Mouse (Mus musculus) heart, embryonic 14.5 days (tissue): Measurements from ENCODE around the gene Hectd3. TPM values are rescaled to one million over a fixed set of nuclear protein-coding genes. Genes with fewer than 3 reads are reported as not detected.

ENCODE experiments used
- ATAC-seq: fragments of 200-750 bp; cut with Nextera tagmentation; 2 replicates; pipeline ENCODE4 v1.8.0; 2017; ENCODE audit warnings: low read depth, moderate TSS enrichment; ENCODE audit not compliant: insufficient number of reproducible peaks, insufficient read depth, low FRiP score
- H3K27ac ChIP-seq, 2 experiments: fragments of 200-500 bp in 1 of 2; fragments of 300-500 bp in 1 of 2; sonication (generic) in 1 of 2; replicated peaks in 1 of 2; 2 replicates each; pipeline ENCODE4 v1.5.1; 2012 to 2014; ENCODE audit warnings: low read depth in 2 of 2, low read length in 2 of 2, control low read depth in 1 of 2, mild to moderate bottlenecking in 1 of 2, mixed read lengths in 1 of 2; ENCODE audit not compliant: control insufficient read depth in 1 of 2, insufficient read depth in 1 of 2
- H3K27me3 ChIP-seq: fragments of 300-500 bp; sonication (generic); 2 replicates; pipeline ENCODE4 v1.6.1; 2014; ENCODE audit warnings: mild to moderate bottlenecking, low read length, control low read depth; ENCODE audit not compliant: control insufficient read depth, insufficient read depth
- H3K36me3 ChIP-seq: fragments of 300-500 bp; sonication (generic); 2 replicates; pipeline ENCODE4 v1.6.1; 2014; ENCODE audit warnings: mild to moderate bottlenecking, control low read depth, low read length, mixed read lengths; ENCODE audit not compliant: control insufficient read depth, insufficient read depth
- H3K4me1 ChIP-seq, 2 experiments: fragments of 200-500 bp in 1 of 2; fragments of 300-500 bp in 1 of 2; sonication (generic) in 1 of 2; 2 replicates each; pipeline ENCODE4 v1.6.1; 2012 to 2014; ENCODE audit warnings: low read length in 2 of 2, control low read depth in 1 of 2, mixed read lengths in 1 of 2; ENCODE audit not compliant: control insufficient read depth in 2 of 2, insufficient read depth in 2 of 2
- H3K4me2 ChIP-seq: fragments of 300-500 bp; sonication (generic); 2 replicates; pipeline ENCODE4 v1.6.1; 2014; ENCODE audit warnings: mild to moderate bottlenecking, low read length
- H3K4me3 ChIP-seq, 2 experiments: fragments of 200-500 bp in 1 of 2; fragments of 300-500 bp in 1 of 2; sonication (generic) in 1 of 2; 2 replicates each; pipeline ENCODE4 v1.5.1; 2012 to 2014; ENCODE audit warnings: low read length in 2 of 2, mild to moderate bottlenecking in 2 of 2, control low read depth in 1 of 2, low read depth in 1 of 2, moderate library complexity in 1 of 2; ENCODE audit not compliant: control insufficient read depth in 1 of 2, insufficient read depth in 1 of 2
- H3K9ac ChIP-seq: fragments of 300-500 bp; sonication (generic); 2 replicates; pipeline ENCODE4 v1.6.1; 2014; ENCODE audit warnings: mild to moderate bottlenecking, low read length
- H3K9me3 ChIP-seq: fragments of 300-500 bp; sonication (generic); 2 replicates; pipeline ENCODE4 v1.6.1; 2016; ENCODE audit warnings: low read length, control low read depth; ENCODE audit not compliant: control insufficient read depth
- WGBS: fragments of 180-500 bp; shearing (Covaris S2); extraction: QIAGEN DNeasy Blood & Tissue Kit; methylation state at CpG from one replicate; pipeline ENCODE4 v1.1.7; 2014; 5-methylcytosine and 5-hydroxymethylcytosine counted together
- polyA plus RNA-seq: library from polyadenylated mRNA; unstranded; fragments of >200 nt; fragmentation: Nextera tagmentation; extraction: Ambion mirVana; gene quantifications from 2 replicates; pipeline ENCODE4 v1.2.1, GENCODE M21; 2014

The Hectd3 gene
- polyA plus RNA-seq = 5.0 and 5.2 TPM in 2 replicates

GRCm38 (mm10) chr4:116995131-116995797 is at the start of gene Hectd3:
TSS of gene Hectd3 (plus strand) at chr4:116995317.
- Histone ChIP-seq H3K9ac (peak within 1 kb of the TSS; percentile 87), H3K4me3 (peak within 1 kb of the TSS; percentile 90 to 94), H3K36me3 (peaks cover 34% of the 10 kb centered on the region), H3K9me3 (no peaks in the 10 kb centered on the region), H3K4me2 (peak within 1 kb of the TSS; percentile 88), H3K27me3 (no peaks in the 10 kb centered on the region), H3K27ac (peak within 1 kb of the TSS in 1 of 2 experiments; percentile 80; a peak in 2 of 4 replicates), H3K4me1 (peaks cover 6 to 21% of the 10 kb centered on the region in 2 experiments)
- WGBS = under 1% methylated on average over 58 of the region's 58 CpGs
- ATAC-seq = peak; percentile 34; the same call in 1 of the 2 replicates

GRCm38 (mm10) chr4:116951642-116952041 is 43.5 kb upstream of the Hectd3 start:
- Histone ChIP-seq H3K4me3 (no peak overlapping the region), H3K4me2 (no peak overlapping the region), H3K27ac (no peak overlapping the region), H3K4me1 (no peaks in the 10 kb centered on the region), H3K36me3 (no peaks in the 10 kb centered on the region), H3K9ac (no peak overlapping the region), H3K27me3 (no peaks in the 10 kb centered on the region), H3K9me3 (no peaks in the 10 kb centered on the region)
- 25% methylated on average over 1 of the region's 1 CpGs for WGBS
- no peak for ATAC-seq

- no peak overlapping the region for H3K9ac ChIP-seq
- no peak overlapping the region for H3K4me3 ChIP-seq
- H3K36me3 ChIP-seq = no peaks in the 10 kb centered on the region
- no peaks in the 10 kb centered on the region for H3K9me3 ChIP-seq
- no peak overlapping the region for H3K4me2 ChIP-seq
- 89% methylated on average over 7 of the region's 7 CpGs for WGBS
- ATAC-seq = no peak
- H3K4me1 ChIP-seq = no peaks in the 10 kb centered on the region
- no peaks in the 10 kb centered on the region for H3K27me3 ChIP-seq
- no peak overlapping the region for H3K27ac ChIP-seq
Observed at GRCm38 (mm10) chr4:116954951-116955350, 40.2 kb upstream of the Hectd3 start.

- Histone ChIP-seq H3K27ac (no peak overlapping the region), H3K36me3 (0 out of 2 replicates have a peak, but pooled peaks cover 5% of the 10 kb centered on the region), H3K4me2 (no peak overlapping the region), H3K9me3 (no peaks in the 10 kb centered on the region), H3K27me3 (no peaks in the 10 kb centered on the region), H3K9ac (no peak overlapping the region), H3K4me1 (no peaks in the 10 kb centered on the region), H3K4me3 (no peak overlapping the region)
- WGBS = 65% methylated on average over 2 of the region's 2 CpGs
- no peak for ATAC-seq
Observed at GRCm38 (mm10) chr4:116976503-116976902, 18.6 kb upstream of the Hectd3 start.

- H3K27ac ChIP-seq = no peak overlapping the region
- peaks cover 14% of the 10 kb centered on the region for H3K36me3 ChIP-seq
- peaks cover 0 to 2% of the 10 kb centered on the region in 2 experiments; a peak in 1 of 4 replicates for H3K4me1 ChIP-seq
- H3K4me3 ChIP-seq = no peak overlapping the region
- H3K27me3 ChIP-seq = no peaks in the 10 kb centered on the region
- 82% methylated on average over 7 of the region's 7 CpGs for WGBS
- H3K9me3 ChIP-seq = no peaks in the 10 kb centered on the region
- no peak overlapping the region for H3K4me2 ChIP-seq
- no peak overlapping the region for H3K9ac ChIP-seq
- ATAC-seq = no peak
Observed at GRCm38 (mm10) chr4:116985681-116986080, 9.4 kb upstream of the Hectd3 start.

GRCm38 (mm10) chr4:116986400-116987121 is 8.6 kb upstream of the Hectd3 start:
- Histone ChIP-seq H3K4me3 (no peak overlapping the region), H3K4me1 (peaks cover 0 to 2% of the 10 kb centered on the region in 2 experiments; a peak in 1 of 4 replicates), H3K27ac (no peak overlapping the region), H3K9me3 (no peaks in the 10 kb centered on the region), H3K27me3 (no peaks in the 10 kb centered on the region), H3K9ac (no peak overlapping the region), H3K36me3 (peaks cover 20% of the 10 kb centered on the region), H3K4me2 (no peak overlapping the region)
- ATAC-seq = peak; percentile 60
- 52% methylated on average over 17 of the region's 17 CpGs for WGBS

- no peak overlapping the region for H3K9ac ChIP-seq
- no peaks in the 10 kb centered on the region for H3K27me3 ChIP-seq
- WGBS = 58% methylated on average over 5 of the region's 5 CpGs
- no peaks in the 10 kb centered on the region for H3K9me3 ChIP-seq
- H3K4me2 ChIP-seq = no peak overlapping the region
- H3K4me3 ChIP-seq = no peak overlapping the region
- H3K27ac ChIP-seq = no peak overlapping the region
- no peak for ATAC-seq
- H3K4me1 ChIP-seq = peaks cover 0 to 2% of the 10 kb centered on the region in 2 experiments; a peak in 1 of 4 replicates
- peaks cover 20% of the 10 kb centered on the region for H3K36me3 ChIP-seq
Observed at GRCm38 (mm10) chr4:116987122-116987456, 8.0 kb upstream of the Hectd3 start.
